Mouse (Mus musculus) 3T3-L1 (cell line): ENCODE data around the gene Duxf3.
"Not testable (repeated sequence)": the region's sequence is repeated elsewhere in the genome, so short reads cannot be mapped to it uniquely, and the experiment has no call there.

Source experiments
- DNase-seq: peaks from one replicate; pipeline ENCODE4 v3.0.0-alpha.2; 2015; ENCODE audit warnings: low read depth, low spot score

The Duxf3 gene

GRCm38 (mm10) chr10:58223161-58223560 is 9.3 kb downstream of the Duxf3 start:
- not testable (repeated sequence) for DNase-seq

- DNase-seq: not testable (repeated sequence)
These were observed 10.9 kb downstream of the Duxf3 start for GRCm38 (mm10) chr10:58221571-58221970.

GRCm38 (mm10) chr10:58220726-58221125 is 11.7 kb downstream of the Duxf3 start:
- DNase-seq: no peak

GRCm38 (mm10) chr10:58217366-58217765 is 15.1 kb downstream of the Duxf3 start:
- no peak for DNase-seq

- no peak for DNase-seq
These were observed 17.1 kb downstream of the Duxf3 start for GRCm38 (mm10) chr10:58215353-58215752.

- no peak for DNase-seq
These were observed 17.5 kb downstream of the Duxf3 start for GRCm38 (mm10) chr10:58214934-58215333.

GRCm38 (mm10) chr10:58214497-58214896 is 18.0 kb downstream of the Duxf3 start:
- DNase-seq: no peak

- DNase-seq: no peak
These were observed 20.2 kb downstream of the Duxf3 start for GRCm38 (mm10) chr10:58212230-58212629.

GRCm38 (mm10) chr10:58211213-58211612 is 21.3 kb downstream of the Duxf3 start:
- no peak for DNase-seq

GRCm38 (mm10) chr10:58210514-58210913 is 22.0 kb downstream of the Duxf3 start:
- no peak for DNase-seq

GRCm38 (mm10) chr10:58209710-58210467 is 22.6 kb downstream of the Duxf3 start:
- no peak for DNase-seq

GRCm38 (mm10) chr10:58206639-58207404 is 25.7 kb downstream of the Duxf3 start:
- no peak for DNase-seq

- DNase-seq: no peak
These were observed 26.5 kb downstream of the Duxf3 start for GRCm38 (mm10) chr10:58205986-58206385.
